Mouse (Mus musculus) skeletal muscle tissue, adult 2 months (tissue): Measurements from ENCODE around the gene Dcun1d4.
"Not testable (repeated sequence)": the region's sequence is repeated elsewhere in the genome, so short reads cannot be mapped to it uniquely, and the experiment has no call there.

Source experiments
- DNase-seq: peaks from one replicate; pipeline ENCODE4 v3.0.0-alpha.2; 2012; ENCODE audit warnings: low read depth, low spot score

Dcun1d4 gene

GRCm38 (mm10) chr5:73480700-73481099, at the start of gene Dcun1d4:
Gene Dcun1d4, plus strand, starts transcription at chr5:73481000.
- no peak for DNase-seq

GRCm38 (mm10) chr5:73431581-73431980, 49.2 kb upstream of the Dcun1d4 start:
- peak; percentile 18 for DNase-seq

GRCm38 (mm10) chr5:73432805-73433204, 48.0 kb upstream of the Dcun1d4 start:
- no peak for DNase-seq

GRCm38 (mm10) chr5:73434764-73435163, 46.0 kb upstream of the Dcun1d4 start:
- DNase-seq: no peak

- peak; percentile 7 for DNase-seq
Measured at GRCm38 (mm10) chr5:73442176-73442575, 38.6 kb upstream of the Dcun1d4 start.

- no peak for DNase-seq
Measured at GRCm38 (mm10) chr5:73450276-73450675, 30.5 kb upstream of the Dcun1d4 start.

- no peak for DNase-seq
Measured at GRCm38 (mm10) chr5:73454502-73455306, 26.1 kb upstream of the Dcun1d4 start.

GRCm38 (mm10) chr5:73455307-73455687, 25.5 kb upstream of the Dcun1d4 start:
- no peak for DNase-seq

- no peak for DNase-seq
Measured at GRCm38 (mm10) chr5:73468462-73469433, 12.1 kb upstream of the Dcun1d4 start.

GRCm38 (mm10) chr5:73474412-73475405, 6.1 kb upstream of the Dcun1d4 start:
- DNase-seq: no peak

- no peak for DNase-seq
Measured at GRCm38 (mm10) chr5:73481401-73481800, 601 bp downstream of the Dcun1d4 start.

- DNase-seq: not testable (repeated sequence)
Measured at GRCm38 (mm10) chr5:73482381-73482780, 1.6 kb downstream of the Dcun1d4 start.

GRCm38 (mm10) chr5:73484016-73484615, 3.3 kb downstream of the Dcun1d4 start:
- DNase-seq: no peak

GRCm38 (mm10) chr5:73486451-73486850, 5.7 kb downstream of the Dcun1d4 start:
- no peak for DNase-seq

- DNase-seq: no peak
Measured at GRCm38 (mm10) chr5:73489915-73490314, 9.1 kb downstream of the Dcun1d4 start.

GRCm38 (mm10) chr5:73490596-73491073, 9.8 kb downstream of the Dcun1d4 start:
- peak; percentile 98 for DNase-seq

- no peak for DNase-seq
Measured at GRCm38 (mm10) chr5:73491074-73491836, 10.5 kb downstream of the Dcun1d4 start.

- DNase-seq: peak; percentile 71
Measured at GRCm38 (mm10) chr5:73491837-73492720, 11.3 kb downstream of the Dcun1d4 start.

GRCm38 (mm10) chr5:73497401-73497800, 16.6 kb downstream of the Dcun1d4 start:
- DNase-seq: no peak
